In the genomic region with DNA sequence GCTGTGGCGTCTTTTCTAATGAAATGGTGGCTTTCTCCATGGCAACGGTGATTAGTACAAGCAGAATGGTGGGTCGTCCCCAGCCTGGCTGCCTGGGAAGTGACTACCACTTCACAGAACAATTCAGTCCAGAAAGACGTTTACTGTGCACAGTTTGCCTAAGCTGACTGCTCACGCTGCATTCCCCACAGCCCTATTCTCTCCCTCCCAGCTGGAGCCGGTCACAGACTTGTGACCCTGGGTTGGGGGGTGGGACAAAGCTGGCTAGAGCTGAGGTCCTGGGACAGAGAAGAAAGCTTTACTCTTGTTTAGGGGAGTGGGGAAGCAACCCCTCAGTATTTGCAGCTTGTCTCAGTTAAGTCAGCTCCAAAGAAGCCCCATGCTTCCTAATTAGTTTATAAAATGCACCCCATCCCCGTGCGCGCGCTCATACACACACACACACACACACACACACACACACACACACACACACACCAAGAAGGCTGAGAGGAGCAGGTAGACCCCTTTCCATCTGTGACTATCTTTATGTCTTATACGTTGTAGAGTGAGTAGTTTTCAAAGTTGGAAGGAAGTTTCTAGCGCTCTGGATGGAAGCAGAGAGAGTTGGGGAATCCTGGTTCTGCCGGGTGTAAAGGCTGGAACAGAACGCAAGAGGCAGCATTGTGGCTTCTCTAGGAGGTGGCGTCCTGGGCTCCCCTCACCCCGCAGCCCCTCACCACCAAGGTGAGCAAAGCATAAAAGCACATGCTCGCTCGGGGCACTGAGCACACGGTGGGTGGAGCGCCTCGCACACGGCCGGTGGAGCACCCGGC, we compare ENCODE assay signal across 9 mouse cellular contexts.
DNase-seq lines count a peak whose midpoint lies in the region; ATAC-seq and TF ChIP-seq lines count a peak whose summit lies in the region.
"Had no signal": no experiment of that assay in that cellular context is flagged by ENCODE, and none has a peak within 500 bp of the region (broad histone marks: within the 10 kb centered on the region; RNA-seq: fewer than 3 reads in every experiment).

No protein-coding gene starts in this region.

- no peaks in the 10 kb centered on the region for H3K27me3 ChIP-seq in embryonic facial prominence, embryonic 12.5 days
- no peaks in the 10 kb centered on the region for H3K27me3 ChIP-seq in hindbrain, embryonic 15.5 days
- no peaks in the 10 kb centered on the region for H3K27me3 ChIP-seq in neural tube, embryonic 12.5 days (replicated peaks)

- H3K27ac ChIP-seq in layer of hippocampus, adult 2 months, result peak overlapping the region; percentile 63; the same call in 1 of the 2 replicates
- no peak overlapping the region for H3K27ac ChIP-seq in embryonic facial prominence, embryonic 12.5 days
- peak overlapping the region; percentile 61 for H3K27ac ChIP-seq in hindbrain, embryonic 15.5 days (replicated peaks)
- H3K27ac ChIP-seq in neural tube, embryonic 12.5 days, result no peak overlapping the region

- peak overlapping the region; percentile 37 for H3K4me2 ChIP-seq in embryonic facial prominence, embryonic 12.5 days (replicated peaks)
- H3K4me2 ChIP-seq in hindbrain, embryonic 15.5 days, result peak overlapping the region; percentile 46
- H3K4me2 ChIP-seq in neural tube, embryonic 12.5 days (replicated peaks), result peak overlapping the region; percentile 51

- H3K9ac ChIP-seq in embryonic facial prominence, embryonic 12.5 days, result no peak overlapping the region
- no peak overlapping the region; the same call in 1 of the 2 replicates for H3K9ac ChIP-seq in hindbrain, embryonic 15.5 days
- H3K9ac ChIP-seq in neural tube, embryonic 12.5 days, result no peak overlapping the region; the same call in 1 of the 2 replicates

- peak overlapping the region; percentile 45 for H3K4me3 ChIP-seq in layer of hippocampus, adult 2 months
- H3K4me3 ChIP-seq in embryonic facial prominence, embryonic 12.5 days, result no peak overlapping the region
- no peak overlapping the region for H3K4me3 ChIP-seq in hindbrain, embryonic 15.5 days
- no peak overlapping the region for H3K4me3 ChIP-seq in neural tube, embryonic 12.5 days
- H3K4me3 ChIP-seq: megakaryocyte, embryonic 14.5 days had no signal

- ATAC-seq in embryonic facial prominence, embryonic 12.5 days (ENCODE audit: insufficient number of reproducible peaks, insufficient read depth, low FRiP score, low TSS enrichment), result no peak; the same call in 1 of the 2 replicates
- ATAC-seq in hindbrain, embryonic 15.5 days (ENCODE audit: low FRiP score, low read depth), result peak; percentile 73
- ATAC-seq in neural tube, embryonic 12.5 days (ENCODE audit: low FRiP score, low read depth), result peak; percentile 79

- peaks cover 23% of the 10 kb centered on the region for H3K4me1 ChIP-seq in embryonic facial prominence, embryonic 12.5 days
- H3K4me1 ChIP-seq in hindbrain, embryonic 15.5 days (replicated peaks), result peaks cover 31% of the 10 kb centered on the region
- peaks cover 37% of the 10 kb centered on the region for H3K4me1 ChIP-seq in neural tube, embryonic 12.5 days
- H3K4me1 ChIP-seq: megakaryocyte, embryonic 14.5 days had no signal

- no peak for DNase-seq in layer of hippocampus, adult 2 months (ENCODE audit: low spot score in 2 of 2)
- DNase-seq in layer of hippocampus, adult 8-10 months (ENCODE audit: low spot score in 2 of 2), result no peak
- no peak for DNase-seq in testis, postnatal 14 days (ENCODE audit: low spot score)
- no peak for DNase-seq in cerebellum, postnatal 14 days
- DNase-seq in urinary bladder, postnatal 36 days (ENCODE audit: low spot score in 2 of 2), result no peak

- H3K9me3 ChIP-seq in embryonic facial prominence, embryonic 12.5 days, result no peaks in the 10 kb centered on the region
- no peaks in the 10 kb centered on the region for H3K9me3 ChIP-seq in hindbrain, embryonic 15.5 days
- peaks cover 14% of the 10 kb centered on the region; the same call in 1 of the 2 replicates for H3K9me3 ChIP-seq in neural tube, embryonic 12.5 days

- H3K36me3 ChIP-seq in embryonic facial prominence, embryonic 12.5 days, result no peaks in the 10 kb centered on the region
- no peaks in the 10 kb centered on the region for H3K36me3 ChIP-seq in hindbrain, embryonic 15.5 days
- no peaks in the 10 kb centered on the region for H3K36me3 ChIP-seq in neural tube, embryonic 12.5 days

- WGBS in embryonic facial prominence, embryonic 12.5 days, result 32% methylated on average over 24 of the region's 24 CpGs
- WGBS in hindbrain, embryonic 15.5 days, result 14% methylated on average over 24 of the region's 24 CpGs
- WGBS in neural tube, embryonic 12.5 days, result 25% methylated on average over 24 of the region's 24 CpGs

- TF ChIP-seq CTCF in layer of hippocampus, adult 2 months (conservative IDR thresholded peaks at IDR 0.05), result peak; percentile 67

Comparison
In these comparisons a context has a peak if more than half of its experiments do, and no peak if none do; other contexts are left out.
1. H3K27ac ChIP-seq: peak in layer of hippocampus, adult 2 months (single experiment) and hindbrain, embryonic 15.5 days (single experiment); none in embryonic facial prominence, embryonic 12.5 days (single experiment) and neural tube, embryonic 12.5 days (single experiment).
2. Peak in every context shown above with its lines, with median percentiles within 50 percentile points of each other: H3K4me2 ChIP-seq.